Comparison of ENCODE assay signal across 9 mouse cellular contexts in genomic region chr11:75550200-75550946, GRCm38 (mm10). TPM values are rescaled to one million over a fixed set of nuclear protein-coding genes. Genes with fewer than 3 reads are reported as not detected.
DNase-seq lines count a peak whose midpoint lies in the region; ATAC-seq and TF ChIP-seq lines count a peak whose summit lies in the region.
"Had no signal": no experiment of that assay in that cellular context is flagged by ENCODE, and none has a peak within 500 bp of the region (broad histone marks: within the 10 kb centered on the region; RNA-seq: fewer than 3 reads in every experiment).

No protein-coding gene starts in this region.

- 40% methylated on average over 12 of the region's 12 CpGs for WGBS in lung, postnatal 0 days

- no peak overlapping the region for H3K4me2 ChIP-seq in lung, postnatal 0 days (replicated peaks; ENCODE audit: low read depth, low read length)

- H3K36me3 ChIP-seq in lung, postnatal 0 days (ENCODE audit: insufficient read depth, low read length): no peaks in the 10 kb centered on the region

- peak overlapping the region; percentile 94 for H3K27ac ChIP-seq in lung, postnatal 0 days (ENCODE audit: low read length)

- intact Hi-C loops in heart, postnatal 14 days (cut with DNase I): no loop called here

- no peak for TF ChIP-seq CTCF in lung, postnatal 0 days (IDR thresholded peaks at IDR 0.05)

- no peak; the same call in 1 of the 2 replicates for TF ChIP-seq EP300 in lung, postnatal 0 days (IDR thresholded peaks at IDR 0.05)

- no peak overlapping the region for H3K4me3 ChIP-seq in lung, postnatal 0 days (ENCODE audit: low read depth, low read length)

- no peaks in the 10 kb centered on the region for H3K27me3 ChIP-seq in lung, postnatal 0 days (replicated peaks; ENCODE audit: insufficient read depth, low read length)

- peak; percentile 86 for ATAC-seq in lung, postnatal 0 days

- H3K9ac ChIP-seq in lung, postnatal 0 days (replicated peaks; ENCODE audit: low read depth): no peak overlapping the region

- peak; percentile 45 for DNase-seq in cerebellum, adult 9-10 months
- DNase-seq in cerebellum, postnatal 4 days (ENCODE audit: low spot score in 2 of 2): no peak
- DNase-seq in Muller cell, postnatal 12 days (ENCODE audit: inconsistent ontology term): peak; percentile 72
- peak; percentile 42 to 49 for DNase-seq in heart, postnatal 14 days
- peak; percentile 92 for DNase-seq in lung, postnatal 0 days (ENCODE audit: low spot score)
- no peak for DNase-seq in spleen, postnatal 14 days (ENCODE audit: low spot score in 2 of 2)
- DNase-seq in natural killer cell, adult 2 months (ENCODE audit: low spot score in 2 of 2): no peak
- DNase-seq in thymus, postnatal 25 days: no peak
- DNase-seq: right cerebral cortex, postnatal 14 days had no signal

- H3K4me1 ChIP-seq in lung, postnatal 0 days (ENCODE audit: insufficient read depth, low read depth, low read length): peaks cover 26% of the 10 kb centered on the region; the same call in 1 of the 2 replicates

- H3K9me3 ChIP-seq in lung, postnatal 0 days (ENCODE audit: low read length): no peaks in the 10 kb centered on the region

RNA-seq across cellular contexts. Expression of gene Slc43a2, which starts 18.9 kb away (rescaled TPM):
- total RNA-seq in heart, postnatal 14 days (2021): 10 to 100 TPM; 23.4 to 25.8 TPM
- 18.2 and 24.0 TPM in 2 replicates for polyA plus RNA-seq in lung, postnatal 0 days (2015; fragmentation: Nextera tagmentation; extraction: Ambion mirVana)

RNA-seq across cellular contexts. Expression of gene Scarf1, which starts 37.0 kb away (rescaled TPM):
- total RNA-seq in heart, postnatal 14 days (2021): 10 to 100 TPM; 15.7 to 16.5 TPM
- 18.5 and 21.2 TPM in 2 replicates for polyA plus RNA-seq in lung, postnatal 0 days (2015; fragmentation: Nextera tagmentation; extraction: Ambion mirVana)

RNA-seq across cellular contexts. Expression of gene Pitpna, which starts 37.5 kb away (rescaled TPM):
- total RNA-seq in heart, postnatal 14 days (2021): 100 to 1,000 TPM; 124 to 130 TPM
- polyA plus RNA-seq in lung, postnatal 0 days (2015; fragmentation: Nextera tagmentation; extraction: Ambion mirVana): 71.1 and 74.4 TPM in 2 replicates

RNA-seq across cellular contexts. Expression of gene Rilp, which starts 40.5 kb away (rescaled TPM):
- total RNA-seq in heart, postnatal 14 days (2021): 10 to 100 TPM; 42.2 to 44.1 TPM
- 12.4 and 15.7 TPM in 2 replicates for polyA plus RNA-seq in lung, postnatal 0 days (2015; fragmentation: Nextera tagmentation; extraction: Ambion mirVana)

Comparison
In these comparisons a context has a peak if more than half of its experiments do, and no peak if none do; other contexts are left out.
1. DNase-seq: peak in cerebellum, adult 9-10 months (single experiment), Muller cell, postnatal 12 days (single experiment), heart, postnatal 14 days (2 of 2) and lung, postnatal 0 days (single experiment); none in cerebellum, postnatal 4 days (0 of 2), spleen, postnatal 14 days (0 of 2), natural killer cell, adult 2 months (0 of 2) and thymus, postnatal 25 days (single experiment).